Mouse (Mus musculus): Measurements from ENCODE around the gene Gcnt4.

DNA sequence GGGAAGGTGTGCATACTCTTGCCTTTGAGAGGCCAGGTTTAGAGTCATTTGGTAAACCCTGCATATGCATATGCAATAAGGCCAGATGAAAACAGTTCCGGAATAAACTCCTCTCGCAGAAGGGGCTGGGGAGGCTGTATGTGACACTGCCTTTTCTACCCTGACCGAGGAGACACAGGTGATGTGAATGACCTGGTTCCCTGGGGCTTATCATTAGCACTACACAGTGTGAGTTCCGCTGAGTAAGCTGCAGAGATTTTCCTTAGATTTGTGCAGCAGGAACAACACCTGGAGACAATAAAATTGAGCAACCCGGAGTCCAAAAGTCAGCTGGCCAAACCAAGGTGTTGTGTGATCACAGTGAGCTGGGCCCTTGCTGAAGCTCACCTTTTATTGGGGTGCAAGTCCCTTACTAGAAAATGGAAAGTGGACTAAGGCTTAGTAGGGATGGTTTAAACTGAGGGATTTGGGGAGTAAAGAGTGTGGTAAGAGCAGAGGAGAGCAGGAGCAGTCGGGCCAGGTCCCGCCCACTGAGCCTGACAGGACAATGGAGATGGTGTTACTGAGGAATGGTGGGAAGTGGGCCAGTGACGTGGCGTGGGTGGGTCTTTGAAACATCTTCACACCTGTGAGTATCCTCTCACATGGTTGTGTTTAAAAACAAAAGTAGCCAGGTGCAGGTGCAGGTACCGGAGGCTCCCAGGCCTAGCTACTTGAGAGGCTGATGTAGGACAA, 1.7 kb downstream of the Gcnt4 start:
- TF ChIP-seq CTCF (IDR thresholded peaks at IDR 0.05; ENCODE audit: low read depth, low read length) = no peak
- no peak for TF ChIP-seq POLR2A (IDR thresholded peaks at IDR 0.05; ENCODE audit: extremely low read depth, insufficient read depth, low read length)

Measured in liver, adult 2 months (tissue).